Comparison of ENCODE assay signal across 18 mouse cellular contexts in genomic region chr11:115066768-115067167, GRCm38 (mm10). TPM values are rescaled to one million over a fixed set of nuclear protein-coding genes. Genes with fewer than 3 reads are reported as not detected.
DNase-seq lines count a peak whose midpoint lies in the region; ATAC-seq and TF ChIP-seq lines count a peak whose summit lies in the region.
"Had no signal": no experiment of that assay in that cellular context is flagged by ENCODE, and none has a peak within 500 bp of the region (broad histone marks: within the 10 kb centered on the region; RNA-seq: fewer than 3 reads in every experiment).

No protein-coding gene starts in this region.

- TF ChIP-seq CTCF in hindbrain, postnatal 0 days (IDR thresholded peaks at IDR 0.05; ENCODE audit: low read depth), result peak; percentile 29
- peak; percentile 9; the same call in 1 of the 2 replicates for TF ChIP-seq CTCF in brain, embryonic 14.5 days (IDR thresholded peaks at IDR 0.05; ENCODE audit: borderline replicate concordance, extremely low read depth, insufficient read depth, insufficient read length)

- 69% methylated on average over 6 of the region's 6 CpGs for WGBS in hindbrain, postnatal 0 days
- 73% methylated on average over 6 of the region's 6 CpGs for WGBS in hindbrain, embryonic 14.5 days
- WGBS in forebrain, embryonic 16.5 days, result 81% methylated on average over 6 of the region's 6 CpGs

- no peaks in the 10 kb centered on the region for H3K36me3 ChIP-seq in hindbrain, postnatal 0 days (ENCODE audit: insufficient read depth, low read length)
- no peaks in the 10 kb centered on the region for H3K36me3 ChIP-seq in hindbrain, embryonic 14.5 days (replicated peaks; ENCODE audit: control insufficient read depth, insufficient read depth)
- H3K36me3 ChIP-seq in forebrain, embryonic 16.5 days (ENCODE audit: control insufficient read depth, insufficient read depth), result no peaks in the 10 kb centered on the region
- H3K36me3 ChIP-seq: embryonic facial prominence, embryonic 15.5 days; forebrain, embryonic 12.5 days; heart, embryonic 10.5 days; hindbrain, embryonic 10.5 days; liver, embryonic 12.5 days had no signal

- H3K4me3 ChIP-seq in hindbrain, postnatal 0 days (ENCODE audit: low read length), result no peak overlapping the region
- no peak overlapping the region for H3K4me3 ChIP-seq in hindbrain, embryonic 14.5 days (replicated peaks; ENCODE audit: low read length)
- no peak overlapping the region for H3K4me3 ChIP-seq in forebrain, embryonic 16.5 days (replicated peaks; ENCODE audit: low read length)
- H3K4me3 ChIP-seq: embryonic facial prominence, embryonic 15.5 days; forebrain, embryonic 12.5 days; heart, embryonic 10.5 days; hindbrain, embryonic 10.5 days; liver, embryonic 12.5 days; myocyte had no signal

- no peak for ATAC-seq in hindbrain, postnatal 0 days
- ATAC-seq in hindbrain, embryonic 14.5 days (ENCODE audit: low FRiP score), result no peak
- ATAC-seq in forebrain, embryonic 16.5 days, result no peak
- ATAC-seq: liver, embryonic 12.5 days had no signal

- no peak overlapping the region for H3K27ac ChIP-seq in hindbrain, postnatal 0 days
- no peak overlapping the region for H3K27ac ChIP-seq in hindbrain, embryonic 14.5 days
- H3K27ac ChIP-seq in forebrain, embryonic 16.5 days (ENCODE audit: low read length), result no peak overlapping the region
- H3K27ac ChIP-seq: embryonic facial prominence, embryonic 15.5 days; forebrain, embryonic 12.5 days; heart, embryonic 10.5 days; hindbrain, embryonic 10.5 days; liver, embryonic 12.5 days had no signal

- TF ChIP-seq POLR2A in brain, embryonic 14.5 days (IDR thresholded peaks at IDR 0.05; ENCODE audit: borderline replicate concordance, extremely low read depth, insufficient read depth, insufficient read length, poor library complexity, severe bottlenecking), result no peak

- peaks cover 2% of the 10 kb centered on the region; the same call in 1 of the 2 replicates for H3K4me1 ChIP-seq in hindbrain, postnatal 0 days (ENCODE audit: insufficient read depth, low read length)
- H3K4me1 ChIP-seq in hindbrain, embryonic 14.5 days (replicated peaks; ENCODE audit: control insufficient read depth, insufficient read depth, low read length), result peaks cover 8% of the 10 kb centered on the region; the same call in 1 of the 2 replicates
- peaks cover 5% of the 10 kb centered on the region for H3K4me1 ChIP-seq in forebrain, embryonic 16.5 days (replicated peaks; ENCODE audit: control insufficient read depth, insufficient read depth, low read length)

- peaks cover 3% of the 10 kb centered on the region; the same call in 1 of the 2 replicates for H3K27me3 ChIP-seq in hindbrain, postnatal 0 days (ENCODE audit: insufficient read depth, low read length)
- peaks cover 29% of the 10 kb centered on the region for H3K27me3 ChIP-seq in hindbrain, embryonic 14.5 days (ENCODE audit: control insufficient read depth, insufficient read depth, low read length)
- no peaks in the 10 kb centered on the region for H3K27me3 ChIP-seq in forebrain, embryonic 16.5 days (replicated peaks; ENCODE audit: control insufficient read depth, insufficient read depth, low read length)
- H3K27me3 ChIP-seq: liver, embryonic 12.5 days had no signal

- no peak overlapping the region for H3K4me2 ChIP-seq in hindbrain, postnatal 0 days (ENCODE audit: low read depth, low read length)
- no peak overlapping the region for H3K4me2 ChIP-seq in hindbrain, embryonic 14.5 days (replicated peaks)
- no peak overlapping the region for H3K4me2 ChIP-seq in forebrain, embryonic 16.5 days (ENCODE audit: low read length)
- H3K4me2 ChIP-seq: embryonic facial prominence, embryonic 15.5 days; forebrain, embryonic 12.5 days; liver, embryonic 12.5 days had no signal

- DNase-seq in hindbrain, postnatal 0 days (ENCODE audit: low spot score), result no peak
- DNase-seq in hindbrain, embryonic 14.5 days (ENCODE audit: low spot score), result no peak
- DNase-seq in lung, postnatal 25 days (ENCODE audit: low spot score), result peak; percentile 34
- DNase-seq in lung, postnatal 14 days, result no peak
- DNase-seq in brain, embryonic 14.5 days (ENCODE audit: low read depth), result no peak
- DNase-seq in cerebellum, adult 9-11 months, result no peak
- DNase-seq: adrenal gland, adult 2 months; cerebellum, postnatal 36 days; kidney, adult 18-20 months had no signal

- H3K9me3 ChIP-seq in hindbrain, postnatal 0 days (ENCODE audit: low read length), result no peaks in the 10 kb centered on the region
- no peaks in the 10 kb centered on the region for H3K9me3 ChIP-seq in hindbrain, embryonic 14.5 days (ENCODE audit: control insufficient read depth, low read length)
- H3K9me3 ChIP-seq in forebrain, embryonic 16.5 days (ENCODE audit: control insufficient read depth, low read length), result no peaks in the 10 kb centered on the region
- H3K9me3 ChIP-seq: embryonic facial prominence, embryonic 15.5 days; forebrain, embryonic 12.5 days; heart, embryonic 10.5 days; hindbrain, embryonic 10.5 days; liver, embryonic 12.5 days had no signal

- H3K9ac ChIP-seq in hindbrain, postnatal 0 days (replicated peaks; ENCODE audit: low read length), result no peak overlapping the region
- H3K9ac ChIP-seq in hindbrain, embryonic 14.5 days, result no peak overlapping the region
- H3K9ac ChIP-seq in forebrain, embryonic 16.5 days (replicated peaks; ENCODE audit: low read depth, low read length), result no peak overlapping the region
- H3K9ac ChIP-seq: embryonic facial prominence, embryonic 15.5 days; forebrain, embryonic 12.5 days; liver, embryonic 12.5 days had no signal

RNA-seq across cellular contexts. Expression of gene Cd300e, which starts 4.8 kb away (rescaled TPM):
- total RNA-seq in hindbrain, postnatal 0 days (2014; rRNA removed), result not detected in 2 replicates
- polyA plus RNA-seq in hindbrain, postnatal 0 days (2015; fragmentation: Nextera tagmentation; extraction: Ambion mirVana), result 0.09 and 0.14 TPM in 2 replicates
- polyA plus RNA-seq in hindbrain, embryonic 14.5 days (2014; fragmentation: Nextera tagmentation; extraction: Ambion mirVana), result 0.16 TPM in 1 of 2 replicates, not detected in the other
- not detected in 2 replicates for polyA plus RNA-seq in brain, embryonic 14.5 days (2012; rRNA removed)
- polyA plus RNA-seq in forebrain, embryonic 16.5 days (2015; fragmentation: Nextera tagmentation; extraction: Ambion mirVana), result not detected in 2 replicates
- total RNA-seq: left cerebral cortex, postnatal 10 days; megakaryocyte-erythroid progenitor cell, adult 5-6 weeks had no signal
- polyA plus RNA-seq: adrenal gland, adult 2 months; forebrain, embryonic 12.5 days; hindbrain, embryonic 10.5 days; myocyte had no signal

RNA-seq across cellular contexts. Expression of gene Cd300ld3, which starts 18.6 kb away (rescaled TPM):
- total RNA-seq in hindbrain, postnatal 0 days (2014; rRNA removed), result not detected in 2 replicates
- not detected in 2 replicates for polyA plus RNA-seq in hindbrain, postnatal 0 days (2015; fragmentation: Nextera tagmentation; extraction: Ambion mirVana)
- not detected in 2 replicates for polyA plus RNA-seq in hindbrain, embryonic 14.5 days (2014; fragmentation: Nextera tagmentation; extraction: Ambion mirVana)
- 0.10 TPM in 1 of 2 replicates, not detected in the other for polyA plus RNA-seq in brain, embryonic 14.5 days (2012; rRNA removed)
- polyA plus RNA-seq in forebrain, embryonic 16.5 days (2015; fragmentation: Nextera tagmentation; extraction: Ambion mirVana), result not detected in 2 replicates
- total RNA-seq: left cerebral cortex, postnatal 10 days had no signal
- polyA plus RNA-seq: embryonic facial prominence, embryonic 15.5 days; forebrain, embryonic 12.5 days; heart, embryonic 10.5 days; hindbrain, embryonic 10.5 days; myocyte had no signal

RNA-seq across cellular contexts. Expression of gene Rab37, which starts 24.5 kb away (rescaled TPM):
- 1.2 TPM in 2 replicates for total RNA-seq in hindbrain, postnatal 0 days (2014; rRNA removed)
- polyA plus RNA-seq in hindbrain, postnatal 0 days (2015; fragmentation: Nextera tagmentation; extraction: Ambion mirVana), result 1.2 and 1.3 TPM in 2 replicates
- polyA plus RNA-seq in hindbrain, embryonic 14.5 days (2014; fragmentation: Nextera tagmentation; extraction: Ambion mirVana), result 0.59 and 0.66 TPM in 2 replicates
- polyA plus RNA-seq in brain, embryonic 14.5 days (2012; rRNA removed), result 0.83 and 0.89 TPM in 2 replicates
- 0.85 and 1.1 TPM in 2 replicates for polyA plus RNA-seq in forebrain, embryonic 16.5 days (2015; fragmentation: Nextera tagmentation; extraction: Ambion mirVana)

RNA-seq across cellular contexts. Expression of gene Cd300ld5, which starts 29.2 kb away (rescaled TPM):
- total RNA-seq in hindbrain, postnatal 0 days (2014; rRNA removed), result not detected in 2 replicates
- polyA plus RNA-seq in hindbrain, postnatal 0 days (2015; fragmentation: Nextera tagmentation; extraction: Ambion mirVana), result not detected in 2 replicates
- polyA plus RNA-seq in hindbrain, embryonic 14.5 days (2014; fragmentation: Nextera tagmentation; extraction: Ambion mirVana), result not detected in 2 replicates
- 0.21 and 0.23 TPM in 2 replicates for polyA plus RNA-seq in brain, embryonic 14.5 days (2012; rRNA removed)
- not detected in 2 replicates for polyA plus RNA-seq in forebrain, embryonic 16.5 days (2015; fragmentation: Nextera tagmentation; extraction: Ambion mirVana)
- total RNA-seq: left cerebral cortex, postnatal 10 days had no signal
- polyA plus RNA-seq: embryonic facial prominence, embryonic 15.5 days; forebrain, embryonic 12.5 days; heart, embryonic 10.5 days; hindbrain, embryonic 10.5 days; liver, embryonic 12.5 days had no signal

RNA-seq across cellular contexts. Expression of gene Cd300ld4, which starts 40.0 kb away (rescaled TPM):
- total RNA-seq in hindbrain, postnatal 0 days (2014; rRNA removed), result not detected in 2 replicates
- polyA plus RNA-seq in hindbrain, postnatal 0 days (2015; fragmentation: Nextera tagmentation; extraction: Ambion mirVana), result not detected in 2 replicates
- not detected in 2 replicates for polyA plus RNA-seq in hindbrain, embryonic 14.5 days (2014; fragmentation: Nextera tagmentation; extraction: Ambion mirVana)
- 0.16 and 0.21 TPM in 2 replicates for polyA plus RNA-seq in brain, embryonic 14.5 days (2012; rRNA removed)
- polyA plus RNA-seq in forebrain, embryonic 16.5 days (2015; fragmentation: Nextera tagmentation; extraction: Ambion mirVana), result not detected in 2 replicates
- total RNA-seq: adrenal gland, adult 2 months had no signal
- polyA plus RNA-seq: embryonic facial prominence, embryonic 15.5 days; forebrain, embryonic 12.5 days; heart, embryonic 10.5 days; hindbrain, embryonic 10.5 days; liver, embryonic 12.5 days; myocyte had no signal
